Mouse (Mus musculus): Measurements from ENCODE around the gene Zfhx3.

The Zfhx3 gene

DNA sequence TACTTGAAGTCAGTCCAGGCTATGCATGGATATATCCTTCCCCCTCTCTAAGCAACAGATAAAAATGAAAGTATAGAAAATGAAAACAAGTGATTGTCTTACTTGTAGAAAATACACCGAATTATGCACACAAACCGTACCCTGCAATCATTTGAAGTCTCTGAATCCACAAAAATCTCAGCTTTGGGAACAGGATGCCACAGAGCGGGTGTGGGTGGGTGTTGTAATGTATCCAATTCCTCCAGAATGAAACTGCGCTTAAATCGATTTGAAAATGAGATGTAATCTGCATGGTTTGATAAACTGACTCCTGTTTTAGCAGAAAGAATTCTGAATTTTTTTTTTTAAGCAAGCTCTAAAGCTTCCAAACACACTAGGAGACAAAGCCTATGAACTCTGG lies 297.1 kb downstream of the Zfhx3 start:
- no peak for DNase-seq (ENCODE audit: low spot score in 2 of 2)

DNA sequence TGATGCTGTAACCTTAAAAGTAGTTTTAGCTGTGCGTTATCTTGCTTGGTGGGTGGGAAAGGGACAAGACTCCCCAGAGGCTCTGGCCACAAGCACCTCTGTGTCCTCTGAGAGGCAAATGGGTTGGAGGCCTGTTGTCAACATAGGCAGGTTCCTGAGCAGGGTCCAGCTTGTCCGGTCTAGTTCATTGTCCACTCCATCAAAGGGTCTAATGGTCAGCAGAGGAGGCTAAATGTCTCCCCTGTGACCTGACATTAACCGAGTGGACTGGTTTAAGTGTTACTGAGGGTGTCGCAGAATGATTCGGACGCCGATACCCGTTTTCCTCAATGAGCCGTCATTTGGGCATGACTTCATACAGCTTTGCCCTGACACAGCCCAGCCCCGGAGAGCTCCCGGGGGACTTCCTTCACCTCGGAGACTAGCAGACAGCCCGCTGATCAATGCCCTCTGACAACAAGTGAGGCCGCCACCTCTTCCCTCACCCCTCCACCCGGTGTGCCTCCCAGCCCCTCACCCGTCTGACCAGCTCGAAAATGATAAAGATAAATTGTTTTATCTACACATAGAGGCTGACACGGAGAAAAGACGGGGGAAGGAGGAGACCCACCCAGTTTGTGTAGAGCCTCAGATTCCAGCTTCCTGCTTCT lies 298.7 kb downstream of the Zfhx3 start:
- DNase-seq (ENCODE audit: low spot score in 2 of 2) = no peak

DNA sequence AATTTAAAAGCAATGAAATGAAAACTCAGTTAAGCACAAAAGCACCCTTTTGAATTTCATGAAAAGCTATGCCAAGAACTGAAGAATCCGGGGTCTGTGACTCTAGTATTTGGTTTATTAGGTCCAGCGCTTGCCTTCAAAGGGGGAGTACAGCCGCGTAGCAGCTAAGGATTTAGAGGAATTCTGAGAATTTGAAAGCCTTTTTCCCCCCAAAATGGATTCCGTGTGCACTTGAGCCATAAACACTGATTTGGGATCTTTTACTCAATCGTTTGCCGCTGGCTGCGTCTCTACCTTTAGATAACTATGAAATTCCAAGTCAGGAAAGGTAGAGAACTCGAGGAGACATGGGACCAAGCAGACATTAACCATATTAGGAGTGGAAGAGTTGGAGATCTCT lies 300.8 kb downstream of the Zfhx3 start:
- no peak for DNase-seq (ENCODE audit: low spot score in 2 of 2)

DNA sequence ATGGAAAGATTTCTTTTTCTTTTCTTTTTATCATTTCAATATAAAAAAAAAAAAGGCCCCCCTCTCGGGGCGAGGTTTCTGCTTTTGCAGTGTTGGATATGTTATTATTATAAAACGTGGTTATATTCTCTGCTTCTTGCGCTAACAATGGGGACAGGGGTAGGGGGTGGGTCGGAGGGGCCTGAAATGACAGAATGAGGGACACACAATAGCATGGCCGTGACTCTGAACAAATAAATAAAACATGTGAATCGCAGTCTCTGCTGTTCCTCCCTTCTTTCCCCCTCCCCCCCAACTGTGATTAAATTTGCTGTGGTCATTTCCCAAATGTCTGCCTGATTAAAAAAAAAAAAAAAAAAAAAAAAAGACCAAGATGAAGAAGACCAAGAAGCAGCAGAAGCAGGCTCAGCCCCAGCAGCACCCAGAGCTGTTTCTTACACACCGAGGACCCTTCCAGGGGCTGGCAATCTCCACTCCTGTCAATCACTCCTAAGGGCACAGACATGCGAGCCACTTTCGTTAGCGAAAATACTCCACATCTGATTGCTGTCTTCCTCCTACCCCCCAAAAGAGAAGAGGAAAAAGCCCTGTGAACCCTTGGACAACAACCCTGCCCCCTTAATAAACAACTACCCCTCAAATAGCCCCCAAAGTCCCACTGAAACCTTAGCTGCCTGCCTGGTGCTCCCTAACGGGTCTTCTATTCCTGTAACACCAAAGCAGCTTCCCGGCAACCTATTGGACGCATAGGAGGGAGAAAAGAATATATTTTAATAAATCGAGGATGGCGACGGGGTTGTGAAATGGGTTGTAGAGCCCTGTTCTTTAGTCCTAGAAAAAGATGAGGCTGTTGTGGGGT lies 302.4 kb downstream of the Zfhx3 start:
- DNase-seq (ENCODE audit: low spot score in 2 of 2) = no peak

DNA sequence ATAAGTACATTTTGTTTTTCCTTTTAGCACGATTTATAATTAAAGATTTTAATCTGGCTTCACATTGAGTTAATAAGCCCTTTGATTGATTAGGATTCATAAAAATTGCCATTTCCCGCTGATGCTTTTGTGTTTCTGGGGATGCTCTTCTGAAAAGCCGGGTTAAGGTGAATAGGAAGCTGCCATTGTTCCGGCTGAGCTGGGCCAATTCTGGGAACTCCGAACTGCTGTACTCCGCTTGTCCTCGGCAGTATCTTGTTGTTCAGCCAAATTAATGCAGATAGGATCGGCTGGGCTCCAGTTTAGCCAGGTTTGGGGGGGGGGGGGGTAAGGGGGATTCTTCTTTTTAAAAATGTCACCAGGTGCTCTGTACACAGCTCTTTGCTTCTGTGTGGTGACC lies 303.1 kb downstream of the Zfhx3 start:
- no peak for DNase-seq (ENCODE audit: low spot score in 2 of 2)

DNA sequence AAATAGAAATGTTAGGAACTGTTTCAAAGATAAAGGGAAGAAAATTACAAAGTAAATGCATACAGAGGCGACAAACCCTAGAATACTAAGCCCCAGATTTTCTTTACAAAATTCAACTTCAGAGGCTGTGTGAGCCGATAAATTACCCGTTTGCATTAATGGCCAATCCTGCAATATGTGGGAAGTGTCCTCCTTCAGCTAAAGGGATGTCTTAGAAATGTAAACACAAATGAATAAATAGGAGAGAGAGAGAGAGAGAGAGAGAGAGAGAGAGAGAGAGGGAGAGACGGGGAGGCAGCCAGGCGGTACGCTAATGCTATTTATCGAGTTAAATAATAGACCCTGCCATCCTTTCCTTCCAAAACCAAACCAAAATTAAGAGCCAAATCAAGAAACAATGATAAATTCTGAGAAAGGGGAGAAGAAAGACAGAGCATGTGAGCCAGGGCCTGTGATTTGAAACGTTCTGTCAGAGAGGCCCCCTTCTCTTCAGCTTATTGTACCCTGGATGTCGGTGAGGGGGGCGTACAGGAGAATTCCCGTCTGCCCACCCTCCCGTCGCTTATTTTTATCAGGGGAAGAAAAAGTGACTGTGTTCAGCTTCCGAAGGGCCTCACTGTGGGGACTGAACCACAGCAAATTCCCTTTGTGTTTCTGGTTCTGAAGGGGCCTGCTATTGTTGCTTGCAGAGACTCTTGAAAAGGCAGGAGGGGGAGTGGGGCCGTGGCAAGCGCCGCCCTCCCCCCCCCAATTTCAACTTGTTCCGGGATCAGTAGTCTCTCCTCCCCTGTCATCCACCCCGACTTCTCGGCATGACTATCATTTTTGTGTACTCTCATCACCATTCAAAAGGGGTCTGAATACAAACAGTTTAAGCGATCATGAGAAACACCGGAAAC lies 303.8 kb downstream of the Zfhx3 start:
- no peak for DNase-seq (ENCODE audit: low spot score in 2 of 2)

DNA sequence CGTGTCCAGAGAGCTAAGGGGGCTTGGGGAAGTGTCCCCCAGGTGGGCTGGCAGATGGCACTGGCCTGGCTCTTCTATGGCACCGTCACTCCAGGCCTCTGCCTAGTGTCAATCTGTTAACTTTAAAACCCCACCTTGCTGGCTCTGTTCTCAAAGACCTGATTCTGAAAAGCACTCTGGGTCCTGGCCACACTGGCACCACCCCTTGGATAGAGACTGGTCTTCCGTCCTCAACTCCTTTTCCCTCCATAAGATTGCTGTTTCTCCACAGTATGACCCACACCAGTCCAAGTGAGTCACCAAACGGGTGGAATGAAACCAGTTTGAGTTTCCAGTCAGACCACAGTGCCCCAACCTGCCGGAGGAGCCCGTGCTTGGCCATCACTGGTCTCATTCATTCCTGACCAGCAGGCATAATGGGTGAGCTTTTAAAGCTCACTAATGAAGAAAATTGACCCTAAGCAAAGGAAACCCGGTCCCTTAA lies 304.5 kb downstream of the Zfhx3 start:
- no peak for DNase-seq (ENCODE audit: low spot score in 2 of 2)

DNA sequence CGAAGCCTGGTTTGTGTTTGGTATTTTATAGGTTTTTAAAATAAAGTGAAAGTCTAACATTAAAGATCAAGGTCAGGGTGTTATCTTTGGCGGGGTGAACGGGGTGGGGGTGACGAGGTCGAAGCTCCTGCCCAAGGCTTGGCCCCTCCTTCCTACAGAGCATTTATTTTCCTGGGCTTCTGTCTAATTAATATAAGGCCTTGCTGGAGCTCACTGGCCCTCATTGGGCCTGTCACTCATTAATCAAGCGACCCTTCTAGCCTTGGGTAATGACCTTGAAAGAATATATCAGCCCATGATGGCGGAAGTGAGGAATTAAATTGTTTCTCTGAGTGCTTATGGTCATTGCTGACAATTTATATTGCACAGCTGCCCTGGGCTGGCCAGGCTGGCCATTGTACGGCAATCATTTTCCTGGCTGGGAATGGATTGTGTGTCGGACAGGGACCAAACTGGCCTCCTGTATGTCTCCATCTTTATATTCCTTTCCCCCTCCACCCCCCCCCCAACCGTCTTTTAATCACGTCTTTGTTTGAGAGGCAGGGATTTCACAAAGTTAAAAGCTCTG lies 322.2 kb downstream of the Zfhx3 start:
- DNase-seq (ENCODE audit: low spot score in 2 of 2) = no peak

DNA sequence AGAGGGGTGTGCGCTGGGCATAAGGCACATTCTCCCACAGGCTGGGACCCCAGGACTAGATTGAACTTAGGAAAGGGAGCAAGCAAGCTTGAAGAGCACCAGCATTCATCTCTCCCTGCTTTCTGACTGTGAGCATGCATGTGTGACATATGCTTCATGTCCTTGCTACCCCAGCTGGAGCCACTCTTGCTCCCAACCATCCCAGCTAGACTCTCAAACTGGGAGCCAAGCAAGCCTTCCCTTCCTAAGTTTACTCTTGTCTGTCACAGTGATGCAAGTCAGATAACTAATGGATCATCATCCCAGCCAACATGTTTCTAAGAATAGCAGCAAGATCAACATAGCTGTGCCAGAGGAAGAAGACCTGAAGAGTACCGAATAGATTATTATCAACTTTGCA lies 335.5 kb downstream of the Zfhx3 start:
- DNase-seq (ENCODE audit: low spot score in 2 of 2) = no peak

DNA sequence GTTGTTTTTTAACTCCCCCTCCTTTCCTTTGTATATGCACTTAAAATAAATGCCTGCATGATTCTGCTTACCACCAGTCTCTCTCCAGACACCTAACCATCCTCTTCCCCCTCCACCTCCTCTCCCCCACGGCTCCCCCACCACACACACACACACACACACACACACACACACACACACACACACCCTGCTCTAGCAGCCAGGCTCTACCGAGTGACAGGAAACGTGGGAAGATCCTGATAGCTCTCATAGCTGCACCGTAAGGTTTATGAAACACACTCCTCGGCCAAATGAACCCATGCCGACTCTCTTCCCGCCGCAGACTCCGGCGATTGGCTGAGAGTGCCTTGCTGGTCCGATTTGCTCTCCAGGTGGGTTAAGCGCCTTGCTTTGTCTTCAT lies 339.5 kb downstream of the Zfhx3 start:
- no peak for DNase-seq (ENCODE audit: low spot score in 2 of 2)

DNA sequence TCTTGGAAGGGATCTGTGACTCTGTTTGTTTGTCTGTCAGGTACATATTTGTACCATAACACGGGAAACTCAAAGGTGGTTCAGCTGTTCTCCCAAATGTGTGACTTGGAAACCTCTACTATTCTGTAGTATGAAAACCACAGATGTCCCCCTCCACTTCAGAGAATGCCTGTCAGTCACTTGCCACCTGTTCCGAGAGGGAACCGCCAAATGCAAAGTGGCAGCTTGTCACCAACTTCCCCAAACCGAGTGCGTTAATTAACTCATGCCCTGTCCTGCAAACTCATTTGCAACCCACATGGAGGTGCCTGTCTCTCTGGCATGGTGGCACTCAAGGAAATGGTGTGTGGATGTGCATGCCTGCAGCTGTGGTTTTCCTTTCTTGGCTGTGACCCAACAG lies 343.7 kb downstream of the Zfhx3 start:
- DNase-seq (ENCODE audit: low spot score in 2 of 2) = no peak

DNA sequence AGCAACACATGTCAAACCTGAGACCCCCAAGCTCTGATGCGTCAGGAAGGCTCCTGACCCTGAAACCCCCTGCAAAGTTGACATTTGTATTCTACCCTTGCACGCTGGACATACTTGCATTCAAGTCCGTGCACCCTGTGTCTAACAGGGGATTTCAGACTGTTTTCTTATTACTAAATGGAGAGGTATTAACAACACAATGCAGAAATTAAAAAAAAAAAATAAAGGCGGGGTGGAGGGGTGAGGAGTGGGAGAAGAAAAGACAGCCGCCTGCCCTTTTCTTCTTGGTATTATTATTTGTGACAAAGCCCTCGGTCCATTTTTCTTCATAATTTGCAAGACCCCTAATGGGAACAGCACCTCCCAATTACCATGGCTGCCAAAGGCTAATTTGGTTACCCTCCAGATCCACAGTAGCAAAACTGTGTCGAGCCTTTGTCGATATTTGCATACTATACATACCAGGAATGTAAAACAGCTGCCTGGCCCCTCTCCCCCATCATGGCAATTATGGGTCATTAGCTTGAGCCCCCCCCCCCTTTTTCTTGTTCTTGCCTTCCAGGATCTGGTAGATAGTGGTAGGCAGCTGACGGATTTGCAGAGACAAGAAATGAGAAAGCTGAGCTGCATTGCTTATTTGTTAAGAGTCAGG lies 358.6 kb downstream of the Zfhx3 start:
- no peak for DNase-seq (ENCODE audit: low spot score in 2 of 2)

DNA sequence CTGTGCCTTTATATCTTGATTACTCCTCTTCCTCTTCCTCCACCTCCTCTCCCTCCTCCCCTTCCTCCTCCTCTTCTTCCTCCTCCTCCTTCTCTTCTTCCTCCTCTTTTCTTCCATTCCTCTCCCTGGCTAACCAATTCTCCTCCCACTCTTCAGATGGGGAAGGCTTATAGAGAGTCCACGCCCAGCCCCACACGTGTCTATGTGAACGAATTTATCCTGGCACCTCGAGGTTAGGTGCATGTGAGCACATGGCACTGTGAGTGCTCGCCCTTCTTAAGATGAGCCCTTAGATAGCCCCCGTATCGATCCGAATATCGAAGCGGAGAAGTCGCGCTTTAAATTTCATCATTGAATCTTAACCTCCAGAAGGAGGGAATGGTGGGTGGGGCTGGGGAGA lies 359.2 kb downstream of the Zfhx3 start:
- DNase-seq (ENCODE audit: low spot score in 2 of 2) = no peak

DNA sequence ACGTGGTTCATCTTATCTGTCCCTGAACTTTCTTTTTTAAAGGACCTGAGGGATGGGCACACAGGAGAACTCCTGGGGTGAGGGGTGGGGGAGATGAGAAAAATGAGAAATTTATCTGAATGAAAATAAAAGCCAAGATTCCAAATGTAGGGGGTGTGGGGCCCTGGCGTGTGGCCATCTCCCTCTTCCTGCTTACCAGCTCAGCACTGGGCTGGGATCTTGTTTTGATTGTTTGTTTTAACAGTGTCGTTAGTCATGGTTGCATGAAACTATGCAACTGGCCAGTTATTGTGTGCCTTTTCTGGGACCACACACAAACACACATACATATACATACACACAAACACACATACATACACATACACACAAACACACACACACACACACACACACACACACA lies 362.9 kb downstream of the Zfhx3 start:
- DNase-seq (ENCODE audit: low spot score in 2 of 2) = no peak

DNA sequence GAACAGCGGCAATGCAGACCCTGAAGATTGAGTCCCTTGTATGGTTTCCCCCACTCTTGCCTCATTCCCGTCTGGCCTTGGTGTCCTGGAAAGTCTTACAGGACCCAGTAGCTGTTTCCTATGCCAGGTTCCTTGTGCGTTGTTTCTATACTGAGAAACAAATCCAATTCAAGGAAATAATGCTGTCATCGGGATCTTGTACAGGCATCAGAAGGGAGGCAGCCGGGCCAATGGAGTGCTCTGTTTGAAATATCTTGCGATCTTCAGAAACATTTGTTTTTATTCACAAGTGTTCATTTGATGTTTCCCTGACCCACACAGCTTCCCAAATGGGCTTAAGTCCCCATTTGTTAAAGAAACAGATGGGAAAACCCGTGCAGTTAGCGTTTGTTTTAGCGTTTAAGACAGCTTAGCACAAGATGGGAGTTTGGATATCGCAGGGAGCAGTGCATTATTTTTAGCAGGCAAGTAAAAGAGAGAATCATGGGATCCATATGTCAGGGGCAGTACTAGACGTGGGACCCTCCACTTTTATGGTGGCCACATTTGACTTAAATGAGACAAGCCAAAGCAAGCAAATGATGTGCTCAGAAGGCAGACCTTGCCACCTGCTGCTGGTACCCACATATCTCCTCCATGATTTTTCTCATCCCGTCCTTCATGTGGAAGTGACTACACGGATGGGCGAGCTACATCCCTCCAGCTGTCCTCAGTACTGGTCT lies 367.2 kb downstream of the Zfhx3 start:
- DNase-seq (ENCODE audit: low spot score in 2 of 2) = no peak

DNA sequence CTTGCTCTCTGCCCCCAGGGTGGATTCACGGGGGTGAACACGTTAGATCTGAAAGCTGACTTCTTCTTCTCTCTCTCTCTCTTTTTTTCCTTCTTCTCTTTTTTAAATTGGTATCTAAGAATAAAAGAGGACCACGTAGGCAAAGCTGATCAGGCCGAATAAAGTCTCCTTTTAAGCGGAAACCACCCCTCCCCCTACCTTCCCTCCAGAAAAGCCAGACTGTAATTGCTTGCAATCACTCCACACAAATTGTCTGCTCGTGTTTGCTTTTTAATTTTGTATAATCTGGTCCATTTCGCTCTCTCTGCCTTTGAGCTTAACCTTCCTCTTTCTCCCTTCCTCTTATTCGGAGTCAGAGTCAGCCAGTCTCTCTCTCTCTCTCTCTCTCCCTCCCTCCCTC lies 372.6 kb downstream of the Zfhx3 start:
- DNase-seq (ENCODE audit: low spot score in 2 of 2) = no peak

DNA sequence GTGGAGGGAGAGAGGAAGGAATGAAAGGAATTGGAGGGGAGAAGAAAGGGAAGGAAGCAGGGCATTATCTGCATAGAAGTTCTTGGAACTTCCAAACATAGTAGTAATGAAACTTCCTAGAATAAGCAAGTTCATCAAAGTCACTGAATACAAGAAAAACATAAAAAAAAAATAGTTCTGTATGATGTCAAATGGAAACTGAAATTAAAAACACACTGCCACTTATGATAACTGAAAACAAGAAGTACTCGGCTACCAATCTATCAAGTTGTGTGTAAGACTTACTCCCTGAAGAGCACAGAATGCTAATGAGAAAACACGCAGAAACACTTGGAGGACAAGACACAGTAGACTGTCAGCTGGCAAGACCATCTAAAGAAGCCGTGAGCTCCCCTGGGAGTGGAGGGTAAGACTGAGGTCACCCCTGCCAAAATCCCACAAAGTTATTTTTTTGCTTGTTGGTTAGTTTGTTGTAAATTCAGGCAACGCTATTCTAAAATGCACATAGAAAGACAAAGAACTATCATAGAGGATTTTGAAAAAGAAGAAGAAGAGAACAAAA lies 375.2 kb downstream of the Zfhx3 start:
- DNase-seq (ENCODE audit: low spot score in 2 of 2) = no peak

DNA sequence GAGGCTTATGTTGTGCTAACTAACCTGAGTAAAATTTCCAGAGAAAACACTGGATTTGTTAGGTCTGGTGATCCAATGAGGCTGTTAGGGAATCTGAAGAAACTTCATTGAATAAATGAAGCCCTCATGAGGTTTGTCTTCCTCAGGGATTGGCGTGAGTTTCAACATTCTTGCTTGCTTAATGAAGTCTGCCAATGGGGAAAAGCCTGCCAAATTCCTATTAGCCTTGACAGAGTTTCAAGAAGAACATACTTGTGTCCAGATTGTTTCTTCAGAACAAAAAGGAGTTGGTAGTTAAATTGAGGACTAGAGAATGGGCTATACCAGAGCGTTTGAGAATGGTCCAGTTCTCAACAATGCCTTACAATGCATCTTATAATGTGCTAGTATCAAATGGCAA lies 385.3 kb downstream of the Zfhx3 start:
- no peak for DNase-seq (ENCODE audit: low spot score in 2 of 2)

DNA sequence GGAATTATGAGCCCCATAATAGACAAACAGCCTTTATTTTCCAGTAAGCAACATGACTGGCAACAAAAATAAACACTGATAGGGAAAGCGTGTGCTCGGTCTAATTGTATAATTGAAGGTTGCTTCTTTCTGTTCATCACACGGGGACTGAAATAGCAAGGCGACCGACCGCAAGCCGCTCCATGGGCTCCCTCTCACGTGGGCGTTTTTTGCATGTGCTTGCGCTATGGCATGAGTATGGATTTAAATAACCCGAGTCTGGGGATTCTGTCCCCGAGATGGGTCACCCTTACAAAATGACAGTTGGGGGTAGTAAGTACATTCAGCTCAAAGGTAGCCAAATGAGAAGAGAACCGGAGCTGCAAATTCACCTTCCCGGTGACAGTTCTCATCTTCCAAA lies 405.9 kb downstream of the Zfhx3 start:
- no peak for DNase-seq (ENCODE audit: low spot score in 2 of 2)

DNA sequence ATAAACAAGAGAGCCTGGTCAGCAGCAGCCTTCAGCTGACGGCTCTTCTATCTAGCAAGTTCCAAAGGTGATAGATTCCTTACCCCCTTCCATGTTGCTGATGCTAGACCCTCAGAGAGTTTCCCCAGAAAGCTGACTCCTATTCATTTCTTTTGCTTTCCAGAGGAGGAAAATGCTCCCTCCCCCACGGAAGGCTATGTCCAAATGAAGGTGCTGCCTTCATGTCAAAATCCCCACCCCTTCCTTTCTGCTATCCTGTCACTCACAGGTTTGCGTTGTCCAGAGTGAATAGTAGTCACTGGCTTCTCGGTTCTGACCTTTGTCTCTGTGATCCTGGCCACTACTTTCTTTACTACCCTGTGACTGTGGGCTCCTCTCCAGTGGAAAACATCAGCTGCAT lies 406.3 kb downstream of the Zfhx3 start:
- no peak for DNase-seq (ENCODE audit: low spot score in 2 of 2)

Measured in natural killer cell, adult 2 months (primary cell).